Mouse (Mus musculus) midbrain, embryonic 16.5 days (tissue): ENCODE measurements around the gene Slc26a1. TPM values are rescaled to one million over a fixed set of nuclear protein-coding genes. Genes with fewer than 3 reads are reported as not detected.
A peak's percentile ranks its signal among the peaks of the same experiment; 100 is the strongest.

Experiments
- ATAC-seq: fragments of 200-750 bp; cut with Nextera tagmentation; 2 replicates; pipeline ENCODE4 v1.8.0; 2017; ENCODE audit warnings: moderate TSS enrichment
- H3K27ac ChIP-seq: fragments of 300-500 bp; sonication (generic); 2 replicates; pipeline ENCODE4 v1.5.1; 2014; ENCODE audit warnings: mild to moderate bottlenecking, low read length, mixed read lengths
- H3K27me3 ChIP-seq: fragments of 300-500 bp; sonication (generic); 2 replicates; pipeline ENCODE4 v1.6.1; 2014; ENCODE audit warnings: low read depth, low read length, mixed read lengths; ENCODE audit not compliant: control insufficient read depth, insufficient read depth
- H3K36me3 ChIP-seq: fragments of 300-500 bp; sonication (generic); 2 replicates; pipeline ENCODE4 v1.6.1; 2014; ENCODE audit warnings: mild to moderate bottlenecking, low read length, moderate library complexity, mixed read lengths; ENCODE audit not compliant: control insufficient read depth, insufficient read depth
- H3K4me1 ChIP-seq: fragments of 300-500 bp; sonication (generic); 2 replicates; pipeline ENCODE4 v1.6.1; 2014; ENCODE audit warnings: mild to moderate bottlenecking, low read length, mixed read lengths; ENCODE audit not compliant: control insufficient read depth, insufficient read depth
- H3K4me2 ChIP-seq: fragments of 300-500 bp; sonication (generic); 2 replicates; pipeline ENCODE4 v1.6.1; 2014; ENCODE audit warnings: mild to moderate bottlenecking, low read length, mixed read lengths
- H3K4me3 ChIP-seq: fragments of 300-500 bp; sonication (generic); 2 replicates; pipeline ENCODE4 v1.5.1; 2014; ENCODE audit warnings: low read depth, mild to moderate bottlenecking, low read length, moderate library complexity, mixed read lengths
- H3K9ac ChIP-seq: fragments of 300-500 bp; sonication (generic); 2 replicates; pipeline ENCODE4 v1.6.1; 2014; ENCODE audit warnings: low read depth, low read length, mixed read lengths
- H3K9me3 ChIP-seq: fragments of 300-500 bp; sonication (generic); replicated peaks from 2 replicates; pipeline ENCODE4 v1.6.1; 2014; ENCODE audit warnings: mild to moderate bottlenecking, low read length, mixed read lengths; ENCODE audit not compliant: control insufficient read depth, poor library complexity, severe bottlenecking
- WGBS: fragments of 180-500 bp; shearing (Covaris S2); extraction: QIAGEN DNeasy Blood & Tissue Kit; methylation state at CpG from one replicate; pipeline ENCODE4 v1.1.7; 2014; 5-methylcytosine and 5-hydroxymethylcytosine counted together
- polyA plus RNA-seq: library from polyadenylated mRNA; unstranded; fragments of >200 nt; fragmentation: Nextera tagmentation; extraction: Ambion mirVana; gene quantifications from 2 replicates; pipeline ENCODE4 v1.2.1, GENCODE M21; 2015

Gene Slc26a1
- polyA plus RNA-seq, 1 experiment from 2014 or later = 4.3 TPM

DNA sequence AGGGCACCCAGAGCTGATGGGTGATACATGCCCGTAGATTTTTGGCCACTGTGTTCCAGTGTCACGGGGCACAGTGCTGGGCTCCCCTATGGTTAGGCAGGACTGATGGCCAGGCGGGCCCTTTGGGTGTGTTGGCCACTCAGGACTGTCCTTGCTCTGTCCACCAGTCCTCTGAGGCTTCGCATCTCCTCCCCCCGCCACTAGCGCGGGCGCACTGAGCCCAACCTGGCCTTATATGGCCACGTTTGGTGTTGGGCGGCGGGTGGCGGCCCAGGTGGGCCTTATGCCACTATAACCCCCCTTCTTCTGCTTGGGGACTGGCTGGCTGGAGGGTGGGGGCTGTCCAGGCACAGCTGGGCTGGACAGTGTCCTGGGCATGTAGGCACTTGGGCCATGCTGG, 20.5 kb upstream of the Slc26a1 start:
- no peak overlapping the region for H3K9ac ChIP-seq
- ATAC-seq = no peak
- no peaks in the 10 kb centered on the region for H3K36me3 ChIP-seq
- no peak overlapping the region for H3K4me2 ChIP-seq
- H3K27ac ChIP-seq = no peak overlapping the region
- no peak overlapping the region for H3K4me3 ChIP-seq
- H3K27me3 ChIP-seq = peaks cover 13% of the 10 kb centered on the region
- WGBS = 91% methylated on average over 11 of the region's 12 CpGs
- H3K9me3 ChIP-seq = no peaks in the 10 kb centered on the region
- H3K4me1 ChIP-seq = peaks cover 16% of the 10 kb centered on the region

DNA sequence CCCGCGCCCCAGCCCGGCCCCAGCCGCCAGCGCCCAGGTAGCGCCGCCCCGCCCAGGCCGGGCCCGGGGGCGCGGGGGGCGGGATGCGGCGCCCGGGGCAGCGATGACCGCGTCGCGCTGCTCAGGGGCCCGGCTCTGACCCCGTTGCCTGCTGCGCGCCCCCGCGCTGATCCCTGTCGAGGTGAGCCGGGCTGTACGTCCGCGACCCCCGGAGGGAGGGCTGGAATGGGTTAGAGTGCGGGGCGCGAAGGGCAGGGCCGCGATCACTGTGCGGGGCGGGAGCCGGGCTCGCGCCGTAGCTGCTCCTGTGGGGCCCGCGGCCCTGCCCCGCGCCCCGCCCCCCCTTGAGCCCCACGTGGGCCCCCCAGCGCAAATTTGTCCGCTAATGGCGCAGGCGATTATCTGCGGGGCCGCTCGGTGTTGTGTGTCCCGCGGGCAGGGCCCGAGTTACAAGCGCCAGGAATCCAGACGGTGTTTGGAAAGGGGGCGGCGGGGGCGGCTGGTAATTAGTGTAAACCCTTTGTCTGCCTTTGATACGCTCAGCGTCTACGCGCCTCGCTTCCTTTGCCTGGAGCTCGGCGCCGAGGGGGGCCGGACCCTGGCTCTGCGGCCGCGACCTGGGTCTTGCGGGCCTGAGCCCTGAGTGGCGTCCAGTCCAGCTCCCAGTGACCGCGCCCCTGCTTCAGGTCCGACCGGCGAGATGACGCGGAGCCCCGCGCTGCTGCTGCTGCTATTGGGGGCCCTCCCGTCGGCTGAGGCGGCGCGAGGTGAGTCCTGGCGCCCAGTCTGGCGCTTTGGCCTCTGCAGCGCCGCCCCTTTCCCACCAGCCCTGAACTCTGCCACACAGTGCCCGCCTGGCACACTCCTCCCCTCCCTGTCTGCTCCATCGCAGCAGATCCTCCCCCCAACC, 19.2 kb upstream of the Slc26a1 start:
- no peak overlapping the region for H3K27ac ChIP-seq
- under 1% methylated on average over 53 of the region's 99 CpGs for WGBS

DNA sequence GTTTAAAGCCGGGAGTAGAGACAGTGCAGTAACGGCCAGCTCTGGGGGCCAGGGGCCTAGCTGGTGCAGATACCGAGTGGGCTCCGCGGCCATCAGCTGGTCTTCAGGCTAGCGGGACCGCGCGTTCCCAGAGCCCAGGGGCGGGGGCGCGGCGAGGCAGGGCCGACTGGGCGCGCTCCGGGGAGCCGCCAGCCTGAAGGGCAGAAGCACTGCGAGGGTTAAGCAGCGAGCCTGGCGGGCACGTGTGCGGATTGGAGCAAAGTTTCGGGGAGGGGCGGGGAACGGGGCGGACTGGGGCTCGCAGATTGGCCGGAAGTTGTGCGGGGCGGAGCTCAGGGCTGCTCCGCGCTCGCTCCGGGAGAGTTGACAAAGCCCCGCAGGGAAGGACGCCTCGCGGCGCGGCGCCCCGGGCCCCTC, 18.5 kb upstream of the Slc26a1 start:
- peak overlapping the region; percentile 98 for H3K4me2 ChIP-seq
- H3K4me3 ChIP-seq = peak overlapping the region; percentile 74
- peak; percentile 93 for ATAC-seq
- peaks cover 13% of the 10 kb centered on the region for H3K27me3 ChIP-seq
- peak overlapping the region; percentile 61 for H3K9ac ChIP-seq
- no peaks in the 10 kb centered on the region for H3K36me3 ChIP-seq
- peaks cover 16% of the 10 kb centered on the region for H3K4me1 ChIP-seq
- H3K27ac ChIP-seq = no peak overlapping the region
- under 1% methylated on average over 24 of the region's 43 CpGs for WGBS
- H3K9me3 ChIP-seq = no peaks in the 10 kb centered on the region

More for the DNA sequence above, 19.2 kb upstream of the Slc26a1 start:
- H3K9me3 ChIP-seq = no peaks in the 10 kb centered on the region
- peaks cover 16% of the 10 kb centered on the region for H3K4me1 ChIP-seq
- ATAC-seq = peak; percentile 20
- H3K4me3 ChIP-seq = peak overlapping the region; percentile 74
- peaks cover 13% of the 10 kb centered on the region for H3K27me3 ChIP-seq
- peak overlapping the region; percentile 61 for H3K9ac ChIP-seq
- H3K4me2 ChIP-seq = peak overlapping the region; percentile 98
- H3K36me3 ChIP-seq = no peaks in the 10 kb centered on the region

DNA sequence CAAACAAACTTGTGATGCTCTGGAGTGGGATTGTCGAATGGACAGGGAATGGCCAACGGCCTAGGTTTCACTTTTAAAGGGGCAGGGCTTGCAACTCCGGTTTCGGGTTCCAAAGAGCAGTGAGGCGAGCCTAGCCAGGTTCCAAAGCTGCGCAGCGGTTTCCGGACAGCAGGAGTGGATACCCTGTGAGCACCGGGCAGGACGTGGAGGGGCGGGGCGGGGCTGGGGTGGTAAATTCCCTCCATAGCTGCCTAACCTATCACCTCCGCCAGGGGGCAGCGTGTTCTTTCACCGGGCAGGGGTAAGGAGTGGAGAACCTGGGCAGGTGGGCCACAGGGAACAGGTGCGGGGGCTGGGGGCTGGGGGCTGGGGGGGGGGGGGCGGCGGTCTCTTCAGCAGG, 16.9 kb upstream of the Slc26a1 start, which contains the start of gene Fgfrl1:
TSS of gene Fgfrl1 (plus strand) at position 112 of the 400 bp plus-strand sequence.
- ATAC-seq = no peak

DNA sequence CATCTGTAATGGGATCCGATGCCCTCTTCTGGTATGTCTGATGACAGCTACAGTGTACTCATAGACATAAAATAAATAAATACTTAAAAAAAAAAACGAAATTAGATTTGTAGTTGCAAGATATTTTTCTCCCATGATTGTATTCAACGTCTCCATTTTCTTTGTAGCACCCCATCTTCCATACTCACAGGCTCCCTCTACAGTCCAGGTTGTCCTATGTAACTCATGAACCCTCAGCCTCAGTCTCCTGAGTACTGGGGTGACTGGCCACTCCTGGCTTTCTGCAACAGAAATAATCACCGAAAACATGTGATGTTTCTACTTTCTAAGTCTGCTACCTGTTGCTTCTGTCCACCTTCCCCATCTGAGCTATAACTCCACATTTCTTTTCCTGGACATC, 15.8 kb upstream of the Slc26a1 start:
- no peak for ATAC-seq
- Histone ChIP-seq H3K9ac (no peak overlapping the region), H3K4me2 (no peak overlapping the region), H3K27ac (no peak overlapping the region), H3K27me3 (peaks cover 13% of the 10 kb centered on the region), H3K9me3 (no peaks in the 10 kb centered on the region), H3K4me1 (peaks cover 13% of the 10 kb centered on the region), H3K36me3 (no peaks in the 10 kb centered on the region), H3K4me3 (no peak overlapping the region)
- 71% methylated on average over 4 of the region's 4 CpGs for WGBS

More for the DNA sequence above, 16.9 kb upstream of the Slc26a1 start, which contains the start of gene Fgfrl1:
- H3K9me3 ChIP-seq = no peaks in the 10 kb centered on the region
- peak within 1 kb of the TSS; percentile 14; the same call in 1 of the 2 replicates for H3K4me3 ChIP-seq
- peaks cover 13% of the 10 kb centered on the region for H3K4me1 ChIP-seq
- 6% methylated on average over 16 of the region's 18 CpGs for WGBS
- no peak within 1 kb of the TSS for H3K9ac ChIP-seq
- no peak within 1 kb of the TSS for H3K27ac ChIP-seq
- no peaks in the 10 kb centered on the region for H3K36me3 ChIP-seq
- peak within 1 kb of the TSS; percentile 98 for H3K4me2 ChIP-seq
- peaks cover 13% of the 10 kb centered on the region for H3K27me3 ChIP-seq

DNA sequence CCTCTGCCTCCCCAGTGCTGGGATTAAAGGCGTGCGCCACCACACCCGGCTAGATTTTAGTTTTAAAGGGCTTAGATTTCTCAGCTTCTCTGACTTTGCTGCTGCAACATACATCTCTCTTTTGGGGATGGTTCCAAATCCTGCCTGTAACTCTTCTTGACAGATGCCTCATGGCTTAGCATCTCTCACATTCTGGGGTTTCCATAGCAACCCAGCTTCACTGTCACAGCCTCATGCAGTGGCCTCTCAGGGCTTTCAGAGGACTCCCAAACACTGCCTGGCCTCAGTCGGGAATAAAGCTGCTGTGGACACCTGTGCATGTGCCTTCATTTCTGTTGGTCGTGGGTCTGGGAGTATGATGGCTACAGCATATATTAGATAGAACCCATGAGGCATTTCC, 13.7 kb upstream of the Slc26a1 start:
- no peak for ATAC-seq
- Histone ChIP-seq H3K36me3 (no peaks in the 10 kb centered on the region), H3K9me3 (no peaks in the 10 kb centered on the region), H3K9ac (no peak overlapping the region), H3K4me1 (peaks cover 6% of the 10 kb centered on the region), H3K4me2 (no peak overlapping the region), H3K27ac (no peak overlapping the region), H3K27me3 (peaks cover 11% of the 10 kb centered on the region), H3K4me3 (no peak overlapping the region)
- 61% methylated on average over 5 of the region's 5 CpGs for WGBS

DNA sequence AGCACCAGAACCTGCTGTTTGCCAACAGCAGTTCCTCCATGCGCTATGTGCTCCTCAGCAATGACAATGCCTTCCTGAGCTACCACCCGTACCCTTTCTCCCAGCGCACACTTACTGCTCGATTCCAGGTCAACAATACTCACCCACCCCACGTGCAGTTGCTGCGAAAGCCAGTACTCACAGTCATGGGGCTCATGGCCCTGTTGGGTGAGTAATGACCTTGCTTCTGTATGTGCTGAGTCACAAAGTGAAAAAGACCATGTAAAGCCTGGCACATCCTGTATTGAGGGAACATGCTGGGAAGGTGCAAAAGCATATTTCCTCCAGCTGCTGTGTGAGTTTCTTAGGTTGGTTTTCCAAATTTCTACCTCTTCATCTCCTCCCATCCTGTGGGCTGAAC, 5.5 kb upstream of the Slc26a1 start:
- Histone ChIP-seq H3K9me3 (no peaks in the 10 kb centered on the region), H3K27me3 (no peaks in the 10 kb centered on the region), H3K4me1 (peaks cover 9% of the 10 kb centered on the region), H3K4me2 (no peak overlapping the region), H3K9ac (no peak overlapping the region), H3K4me3 (no peak overlapping the region), H3K27ac (no peak overlapping the region), H3K36me3 (no peaks in the 10 kb centered on the region; the same call in 1 of the 2 replicates)
- WGBS = 91% methylated on average over 6 of the region's 6 CpGs
- no peak for ATAC-seq

DNA sequence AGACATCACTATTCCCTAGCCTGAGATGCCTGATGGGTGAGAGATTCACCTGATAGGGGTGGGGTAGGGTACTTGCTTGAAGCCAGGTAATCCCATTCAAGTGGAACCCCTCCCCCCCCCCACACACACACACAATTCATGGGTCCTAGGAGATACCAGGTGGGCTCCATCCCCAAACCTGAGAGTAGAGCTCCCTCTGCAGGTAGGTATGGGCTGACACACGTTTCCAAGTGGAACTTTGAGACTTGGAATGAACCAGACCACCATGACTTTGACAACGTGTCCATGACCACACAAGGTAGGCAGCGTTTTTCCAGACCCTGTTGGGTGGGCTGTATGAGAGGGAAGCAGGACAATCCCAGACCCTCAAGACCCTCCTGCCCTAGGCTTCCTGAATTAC, 4.5 kb upstream of the Slc26a1 start:
- WGBS = 53% methylated on average over 3 of the region's 3 CpGs
- no peak overlapping the region for H3K27ac ChIP-seq
- H3K4me3 ChIP-seq = no peak overlapping the region
- no peaks in the 10 kb centered on the region for H3K27me3 ChIP-seq
- H3K9me3 ChIP-seq = no peaks in the 10 kb centered on the region
- no peak for ATAC-seq
- no peak overlapping the region for H3K9ac ChIP-seq
- H3K4me1 ChIP-seq = peaks cover 9% of the 10 kb centered on the region
- no peaks in the 10 kb centered on the region; the same call in 1 of the 2 replicates for H3K36me3 ChIP-seq
- no peak overlapping the region for H3K4me2 ChIP-seq

DNA sequence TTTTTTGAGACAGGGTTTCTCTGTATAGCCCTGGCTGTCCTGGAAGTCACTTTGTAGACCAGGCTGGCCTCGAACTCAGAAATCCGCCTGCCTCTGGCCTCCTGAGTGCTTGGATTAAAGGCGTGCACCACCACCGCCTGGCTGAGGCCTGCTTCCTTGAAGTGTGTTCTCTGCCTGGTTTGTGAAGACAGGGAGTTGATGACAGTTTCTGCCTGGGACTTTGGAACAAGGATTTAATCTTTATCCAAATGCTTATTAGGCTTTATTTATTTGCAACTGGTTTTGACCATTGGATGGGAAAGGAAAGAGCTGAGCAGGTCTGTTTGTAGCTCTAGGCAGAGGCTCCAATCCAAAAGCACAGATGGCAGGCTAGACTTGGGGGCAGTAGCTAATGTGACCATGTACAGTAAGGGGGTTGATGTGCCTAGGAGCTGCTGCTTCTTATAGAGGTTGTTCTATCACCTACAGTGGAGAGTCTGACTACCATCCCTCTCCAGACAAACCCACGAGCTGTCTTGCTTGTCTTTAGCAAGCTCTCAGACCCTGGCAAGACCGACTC, 3.0 kb upstream of the Slc26a1 start:
- Histone ChIP-seq H3K9me3 (no peaks in the 10 kb centered on the region), H3K4me3 (no peak overlapping the region), H3K4me2 (no peak overlapping the region), H3K4me1 (peaks cover 9% of the 10 kb centered on the region), H3K27ac (peak overlapping the region; percentile 42; the same call in 1 of the 2 replicates), H3K36me3 (no peaks in the 10 kb centered on the region; the same call in 1 of the 2 replicates), H3K27me3 (no peaks in the 10 kb centered on the region), H3K9ac (no peak overlapping the region)
- WGBS = 84% methylated on average over 6 of the region's 6 CpGs
- no peak for ATAC-seq
